Mouse (Mus musculus) liver, embryonic 11.5 days (tissue): ENCODE results near the gene Thra. TPM values are rescaled to one million over a fixed set of nuclear protein-coding genes. Genes with fewer than 3 reads are reported as not detected.

Experiments
- ATAC-seq: fragments of 200-750 bp; cut with Nextera tagmentation; replicated peaks from 2 replicates; pipeline ENCODE4 v1.8.0; 2017; ENCODE audit warnings: moderate number of reproducible peaks, mild to moderate bottlenecking, moderate TSS enrichment, moderate library complexity; ENCODE audit not compliant: low FRiP score
- DNase-seq: peaks from one replicate; pipeline ENCODE4 v3.0.0-alpha.2; 2017; ENCODE audit warnings: low spot score
- H3K27ac ChIP-seq: fragments of 300-500 bp; sonication (generic); 2 replicates; pipeline ENCODE4 v1.5.1; 2014; ENCODE audit warnings: mild to moderate bottlenecking, low read depth, low read length, control low read depth
- H3K27me3 ChIP-seq: fragments of 300-500 bp; sonication (generic); replicated peaks from 2 replicates; pipeline ENCODE4 v1.6.1; 2014; ENCODE audit warnings: low read length, mixed read lengths; ENCODE audit not compliant: control insufficient read depth, insufficient read depth
- H3K36me3 ChIP-seq: fragments of 300-500 bp; sonication (generic); 2 replicates; pipeline ENCODE4 v1.6.1; 2014; ENCODE audit warnings: mild to moderate bottlenecking, low read length, moderate library complexity, mixed read lengths; ENCODE audit not compliant: control insufficient read depth, insufficient read depth
- H3K4me1 ChIP-seq: fragments of 300-500 bp; sonication (generic); replicated peaks from 2 replicates; pipeline ENCODE4 v1.6.1; 2014; ENCODE audit warnings: low read length, mixed read lengths; ENCODE audit not compliant: control insufficient read depth, insufficient read depth
- H3K4me2 ChIP-seq: fragments of 300-500 bp; sonication (generic); 2 replicates; pipeline ENCODE4 v1.6.1; 2014; ENCODE audit warnings: mild to moderate bottlenecking, control low read depth, moderate library complexity
- H3K4me3 ChIP-seq: fragments of 300-500 bp; sonication (generic); 2 replicates; pipeline ENCODE4 v1.5.1; 2014; ENCODE audit warnings: low read depth, low read length, control low read depth
- H3K9ac ChIP-seq: fragments of 300-500 bp; sonication (generic); 2 replicates; pipeline ENCODE4 v1.6.1; 2014; ENCODE audit warnings: low read depth, low read length, control low read depth
- H3K9me3 ChIP-seq: fragments of 300-500 bp; sonication (generic); 2 replicates; pipeline ENCODE4 v1.6.1; 2016; ENCODE audit warnings: low read length, inconsistent platforms, mixed read lengths; ENCODE audit not compliant: control insufficient read depth
- WGBS: fragments of 180-500 bp; shearing (Covaris S2); extraction: QIAGEN DNeasy Blood & Tissue Kit; methylation state at CpG from one replicate; pipeline ENCODE4 v1.1.7; 2014; 5-methylcytosine and 5-hydroxymethylcytosine counted together
- polyA plus RNA-seq: library from polyadenylated mRNA; unstranded; fragments of >200 nt; fragmentation: Nextera tagmentation; extraction: Ambion mirVana; gene quantifications from 2 replicates; pipeline ENCODE4 v1.2.1, GENCODE M21; 2014

The Thra gene
- polyA plus RNA-seq, 1 experiment from 2014 or later = 31.6 TPM

GRCm38 (mm10) chr11:98764091-98764490, 23.7 kb downstream of the Thra start:
- no peak overlapping the region for H3K4me2 ChIP-seq
- H3K9ac ChIP-seq = no peak overlapping the region
- DNase-seq (no peak), ATAC-seq (no peak)
- H3K9me3 ChIP-seq = no peaks in the 10 kb centered on the region
- no peaks in the 10 kb centered on the region for H3K27me3 ChIP-seq
- H3K36me3 ChIP-seq = peaks cover 25% of the 10 kb centered on the region
- no peak overlapping the region for H3K4me3 ChIP-seq
- WGBS = 82% methylated on average over 18 of the region's 18 CpGs
- peaks cover 53% of the 10 kb centered on the region for H3K4me1 ChIP-seq
- H3K27ac ChIP-seq = peak overlapping the region; percentile 48; the same call in 1 of the 2 replicates

- ATAC-seq = no peak
- Histone ChIP-seq H3K9ac (no peak overlapping the region), H3K36me3 (peaks cover 28% of the 10 kb centered on the region), H3K27me3 (no peaks in the 10 kb centered on the region), H3K9me3 (no peaks in the 10 kb centered on the region), H3K4me1 (peaks cover 59% of the 10 kb centered on the region), H3K27ac (no peak overlapping the region), H3K4me2 (no peak overlapping the region), H3K4me3 (no peak overlapping the region)
- DNase-seq = no peak
Observed at GRCm38 (mm10) chr11:98764746-98765145, 24.3 kb downstream of the Thra start.

- Histone ChIP-seq H3K9ac (no peak overlapping the region), H3K4me1 (peaks cover 67% of the 10 kb centered on the region)
Observed at GRCm38 (mm10) chr11:98765421-98766309, 25.2 kb downstream of the Thra start.

GRCm38 (mm10) chr11:98766346-98766745, 25.9 kb downstream of the Thra start:
- ATAC-seq = no peak
- H3K36me3 ChIP-seq = peaks cover 20% of the 10 kb centered on the region
- peak overlapping the region; percentile 62; the same call in 1 of the 2 replicates for H3K27ac ChIP-seq
- no peak overlapping the region for H3K4me3 ChIP-seq
- H3K4me2 ChIP-seq = no peak overlapping the region; the same call in 1 of the 2 replicates
- no peaks in the 10 kb centered on the region for H3K27me3 ChIP-seq
- no peak for DNase-seq
- 47% methylated on average over 2 of the region's 2 CpGs for WGBS
- no peaks in the 10 kb centered on the region for H3K9me3 ChIP-seq
- no peak overlapping the region for H3K9ac ChIP-seq
- peaks cover 67% of the 10 kb centered on the region for H3K4me1 ChIP-seq

More at GRCm38 (mm10) chr11:98765421-98766309, 25.2 kb downstream of the Thra start:
- Histone ChIP-seq H3K4me3 (no peak overlapping the region), H3K36me3 (peaks cover 24% of the 10 kb centered on the region), H3K4me2 (no peak overlapping the region; the same call in 1 of the 2 replicates), H3K9me3 (no peaks in the 10 kb centered on the region), H3K27ac (peak overlapping the region; percentile 62), H3K27me3 (no peaks in the 10 kb centered on the region)
- 53% methylated on average over 9 of the region's 9 CpGs for WGBS
- DNase-seq (no peak), ATAC-seq (no peak)

GRCm38 (mm10) chr11:98766816-98767215, 26.4 kb downstream of the Thra start:
- DNase-seq (no peak), ATAC-seq (no peak)
- H3K27me3 ChIP-seq = no peaks in the 10 kb centered on the region
- H3K9me3 ChIP-seq = no peaks in the 10 kb centered on the region
- peaks cover 71% of the 10 kb centered on the region for H3K4me1 ChIP-seq
- H3K9ac ChIP-seq = 0 out of 2 replicates have a peak overlapping the region, but pooled peaks have one; percentile 6
- peak overlapping the region; percentile 93 for H3K4me2 ChIP-seq
- peak overlapping the region; percentile 57; the same call in 1 of the 2 replicates for H3K4me3 ChIP-seq
- WGBS = 73% methylated on average over 5 of the region's 5 CpGs
- peak overlapping the region; percentile 38; the same call in 1 of the 2 replicates for H3K27ac ChIP-seq
- H3K36me3 ChIP-seq = peaks cover 20% of the 10 kb centered on the region

GRCm38 (mm10) chr11:98767276-98767675, 26.8 kb downstream of the Thra start:
- peak; percentile 79 for ATAC-seq
- 9% methylated on average over 9 of the region's 9 CpGs for WGBS
- Histone ChIP-seq H3K4me1 (peaks cover 76% of the 10 kb centered on the region), H3K27me3 (no peaks in the 10 kb centered on the region), H3K4me3 (peak overlapping the region; percentile 57; the same call in 1 of the 2 replicates), H3K27ac (peak overlapping the region; percentile 38; the same call in 1 of the 2 replicates), H3K9ac (peak overlapping the region; percentile 6; the same call in 1 of the 2 replicates), H3K4me2 (peak overlapping the region; percentile 93), H3K36me3 (peaks cover 20% of the 10 kb centered on the region), H3K9me3 (no peaks in the 10 kb centered on the region)
- DNase-seq = no peak

GRCm38 (mm10) chr11:98767713-98768112, 27.3 kb downstream of the Thra start:
- ATAC-seq (no peak), DNase-seq (no peak)
- Histone ChIP-seq H3K4me1 (peaks cover 79% of the 10 kb centered on the region), H3K36me3 (peaks cover 20% of the 10 kb centered on the region), H3K27me3 (no peaks in the 10 kb centered on the region), H3K9me3 (no peaks in the 10 kb centered on the region), H3K4me3 (peak overlapping the region; percentile 57), H3K9ac (peak overlapping the region; percentile 83), H3K27ac (peak overlapping the region; percentile 98), H3K4me2 (peak overlapping the region; percentile 93)
- WGBS = 13% methylated on average over 4 of the region's 4 CpGs

GRCm38 (mm10) chr11:98768127-98769006, 27.9 kb downstream of the Thra start:
- DNase-seq (no peak), ATAC-seq (peak; percentile 68)
- 18% methylated on average over 39 of the region's 39 CpGs for WGBS
- peak overlapping the region; percentile 98 for H3K27ac ChIP-seq
- peaks cover 15% of the 10 kb centered on the region for H3K36me3 ChIP-seq
- H3K4me2 ChIP-seq = peak overlapping the region; percentile 93
- H3K4me3 ChIP-seq = peak overlapping the region; percentile 57
- peaks cover 80% of the 10 kb centered on the region for H3K4me1 ChIP-seq
- H3K9me3 ChIP-seq = no peaks in the 10 kb centered on the region
- H3K9ac ChIP-seq = peak overlapping the region; percentile 83
- H3K27me3 ChIP-seq = no peaks in the 10 kb centered on the region
